Mouse (Mus musculus) MEL (cell line): Measurements from ENCODE around the gene Purb. TPM values are rescaled to one million over a fixed set of nuclear protein-coding genes. Genes with fewer than 3 reads are reported as not detected.
A peak's percentile ranks its signal among the peaks of the same experiment; 100 is the strongest.

Experiments used
- DNase-seq: peaks from one replicate; pipeline ENCODE4 v3.0.0; 2011; ENCODE audit warnings: low read depth, low spot score
- H3K27ac ChIP-seq: 2 replicates; pipeline ENCODE4 v1.5.1; 2012; ENCODE audit warnings: low read depth, mild to moderate bottlenecking, control low read depth, low read length, moderate library complexity; ENCODE audit not compliant: control insufficient read depth
- H3K27me3 ChIP-seq, 2 experiments: fragments of 150-350 bp in 1 of 2; sonication (generic) in 1 of 2; 2 replicates each; pipeline ENCODE4 v1.6.1; 2012; ENCODE audit warnings: low read length in 2 of 2, mild to moderate bottlenecking in 2 of 2, improper control_type of control experiment in 1 of 2, moderate library complexity in 1 of 2; ENCODE audit not compliant: insufficient read depth in 2 of 2, control insufficient read depth in 1 of 2
- H3K36me3 ChIP-seq, 2 experiments: 2 replicates each; pipeline ENCODE4 v1.6.1; 2012 to 2014; ENCODE audit warnings: low read length in 2 of 2, improper control_type of control experiment in 1 of 2, inconsistent platforms in 1 of 2, mild to moderate bottlenecking in 1 of 2; ENCODE audit not compliant: insufficient read depth in 2 of 2, control insufficient read depth in 1 of 2
- H3K4me1 ChIP-seq, 2 experiments: fragments of 150-350 bp in 1 of 2; sonication (generic) in 1 of 2; 2 replicates each; pipeline ENCODE4 v1.6.1; 2012; ENCODE audit warnings: low read length in 2 of 2, improper control_type of control experiment in 1 of 2, mild to moderate bottlenecking in 1 of 2; ENCODE audit not compliant: insufficient read depth in 2 of 2, control insufficient read depth in 1 of 2
- H3K4me3 ChIP-seq, 2 experiments: fragments of 150-350 bp in 1 of 2; sonication (generic) in 1 of 2; 2 replicates each; pipeline ENCODE4 v1.5.1; 2012; ENCODE audit warnings: low read depth in 2 of 2, low read length in 2 of 2, mild to moderate bottlenecking in 2 of 2, moderate library complexity in 2 of 2, control low read depth in 1 of 2, improper control_type of control experiment in 1 of 2; ENCODE audit not compliant: control insufficient read depth in 1 of 2, insufficient read depth in 1 of 2
- H3K79me2 ChIP-seq: 2 replicates; pipeline ENCODE4 v1.6.1; 2012; ENCODE audit warnings: mild to moderate bottlenecking, low read length, moderate library complexity; ENCODE audit not compliant: control insufficient read depth, poor library complexity, insufficient read depth
- H3K9ac ChIP-seq: 2 replicates; pipeline ENCODE4 v1.6.1; 2012; ENCODE audit warnings: low read depth, mild to moderate bottlenecking, control low read depth, low read length, moderate library complexity; ENCODE audit not compliant: control insufficient read depth, poor library complexity, severe bottlenecking
- H3K9me3 ChIP-seq: fragments of 150-350 bp; sonication (generic); replicated peaks from 2 replicates; pipeline ENCODE4 v1.6.1; 2012; ENCODE audit warnings: mild to moderate bottlenecking, low read length, improper control_type of control experiment, moderate library complexity; ENCODE audit not compliant: insufficient read depth
- BHLHE40 ChIP-seq: IDR thresholded peaks from 2 replicates; pipeline ENCODE4 v1.6.1; 2012; ENCODE audit warnings: low read depth, mild to moderate bottlenecking, inconsistent platforms, low read length, improper control_type of control experiment, borderline replicate concordance
- CHD1 ChIP-seq: IDR thresholded peaks from 2 replicates; pipeline ENCODE4 v1.6.1; 2012; ENCODE audit warnings: low read depth, mild to moderate bottlenecking, inconsistent platforms, low read length, improper control_type of control experiment
- CTCF ChIP-seq, 3 experiments: IDR thresholded peaks in 2 of 3; conservative IDR thresholded peaks in 1 of 3; 2 replicates each; pipeline ENCODE4 v1.5.1; 2011 to 2012; ENCODE audit warnings: low read length in 3 of 3, low read depth in 2 of 3, mild to moderate bottlenecking in 2 of 3, improper control_type of control experiment in 1 of 3, inconsistent platforms in 1 of 3, mixed read lengths in 1 of 3, moderate library complexity in 1 of 3; ENCODE audit not compliant: control insufficient read depth in 1 of 3, insufficient read depth in 1 of 3, poor library complexity in 1 of 3, severe bottlenecking in 1 of 3
- ELF1 ChIP-seq: IDR thresholded peaks from 2 replicates; pipeline ENCODE4 v1.6.1; 2014; ENCODE audit warnings: low read depth, mild to moderate bottlenecking, inconsistent platforms, low read length, improper control_type of control experiment, moderate library complexity
- EP300 ChIP-seq, 2 experiments: IDR thresholded peaks; 2 replicates each; pipeline ENCODE4 v1.6.1; 2011; ENCODE audit warnings: improper control_type of control experiment in 2 of 2, low read length in 2 of 2, low read depth in 1 of 2, mild to moderate bottlenecking in 1 of 2
- ETS1 ChIP-seq: IDR thresholded peaks from 2 replicates; pipeline ENCODE4 v1.6.1; 2012; ENCODE audit warnings: low read depth, mild to moderate bottlenecking, inconsistent platforms, low read length, improper control_type of control experiment, moderate library complexity
- GABPA ChIP-seq: IDR thresholded peaks from 2 replicates; pipeline ENCODE4 v1.6.1; 2012; ENCODE audit warnings: low read depth, mild to moderate bottlenecking, inconsistent platforms, low read length, improper control_type of control experiment, moderate library complexity
- HCFC1 ChIP-seq: IDR thresholded peaks from 2 replicates; pipeline ENCODE4 v1.6.1; 2012; ENCODE audit warnings: low read depth, mild to moderate bottlenecking, inconsistent platforms, low read length, improper control_type of control experiment, moderate library complexity
- KAT2A ChIP-seq: conservative IDR thresholded peaks from 2 replicates; pipeline ENCODE4 v1.6.1; 2012; ENCODE audit warnings: low read depth, low read length, improper control_type of control experiment, inconsistent platforms
- MAFK ChIP-seq: IDR thresholded peaks from 2 replicates; pipeline ENCODE4 v1.6.1; 2011; ENCODE audit warnings: low read depth, mild to moderate bottlenecking, low read length, improper control_type of control experiment, borderline replicate concordance
- MAX ChIP-seq: IDR thresholded peaks from 2 replicates; pipeline ENCODE4 v1.6.1; 2011; ENCODE audit warnings: low read length, improper control_type of control experiment
- MAZ ChIP-seq: IDR thresholded peaks from 2 replicates; pipeline ENCODE4 v1.6.1; 2012; ENCODE audit warnings: low read depth, mild to moderate bottlenecking, inconsistent platforms, low read length, improper control_type of control experiment
- MXI1 ChIP-seq: IDR thresholded peaks from 2 replicates; pipeline ENCODE4 v1.6.1; 2011; ENCODE audit warnings: mild to moderate bottlenecking, low read depth, low read length, improper control_type of control experiment
- MYC ChIP-seq: IDR thresholded peaks from 2 replicates; pipeline ENCODE4 v1.6.1; 2011; ENCODE audit warnings: low read depth, mild to moderate bottlenecking, low read length, improper control_type of control experiment, moderate library complexity
- POLR2AphosphoS5 ChIP-seq: IDR thresholded peaks from 2 replicates; pipeline ENCODE4 v1.6.1; 2012; ENCODE audit warnings: low read depth, borderline replicate concordance, mild to moderate bottlenecking, inconsistent platforms, low read length, moderate library complexity, mixed read lengths
- RAD21 ChIP-seq: IDR thresholded peaks from 2 replicates; pipeline ENCODE4 v1.6.1; 2011; ENCODE audit warnings: mild to moderate bottlenecking, low read depth, low read length, improper control_type of control experiment
- RCOR1 ChIP-seq: IDR thresholded peaks from 2 replicates; pipeline ENCODE4 v1.6.1; 2012; ENCODE audit warnings: low read depth, mild to moderate bottlenecking, inconsistent platforms, low read length, improper control_type of control experiment
- SIN3A ChIP-seq: IDR thresholded peaks from 2 replicates; pipeline ENCODE4 v1.6.1; 2012; ENCODE audit warnings: low read length, improper control_type of control experiment, inconsistent platforms
- SMC3 ChIP-seq: IDR thresholded peaks from 2 replicates; pipeline ENCODE4 v1.6.1; 2011; ENCODE audit warnings: low read depth, low read length, improper control_type of control experiment
- TBP ChIP-seq: IDR thresholded peaks from 2 replicates; pipeline ENCODE4 v1.8.0; 2011; ENCODE audit warnings: low read depth, low read length, improper control_type of control experiment
- UBTF ChIP-seq: IDR thresholded peaks from 2 replicates; pipeline ENCODE4 v1.6.1; 2012; ENCODE audit warnings: low read depth, mild to moderate bottlenecking, inconsistent platforms, low read length, improper control_type of control experiment, moderate library complexity, borderline replicate concordance; ENCODE audit not compliant: insufficient read depth
- USF1 ChIP-seq: IDR thresholded peaks from 2 replicates; pipeline ENCODE4 v1.6.1; 2014; ENCODE audit warnings: low read depth, mild to moderate bottlenecking, inconsistent platforms, low read length, improper control_type of control experiment, moderate library complexity
- ZC3H11A ChIP-seq: IDR thresholded peaks from 2 replicates; pipeline ENCODE4 v1.6.1; 2012; ENCODE audit warnings: low read depth, mild to moderate bottlenecking, inconsistent platforms, low read length, improper control_type of control experiment
- ZNF384 ChIP-seq: IDR thresholded peaks from 2 replicates; pipeline ENCODE4 v1.6.1; 2012; ENCODE audit warnings: low read depth, mild to moderate bottlenecking, inconsistent platforms, low read length, improper control_type of control experiment
- polyA plus RNA-seq, 2 experiments: library from polyadenylated mRNA; stranded (reverse) in 1 of 2; unstranded in 1 of 2; fragments of >175 nt in 1 of 2; fragments of >200 nt in 1 of 2; gene quantifications; 2 replicates each; pipeline versions ENCODE4 v1.2.1 to v1.2.4; 2012; ENCODE audit warnings: low replicate concordance in 2 of 2, low read depth in 1 of 2; ENCODE audit not compliant: insufficient read length in 2 of 2, insufficient read depth in 1 of 2, missing spikeins in 1 of 2
- total RNA-seq: library from RNA; depleted of rRNA; stranded (reverse); fragments of 300-350 nt; gene quantifications from 2 replicates; pipeline ENCODE4 v1.2.3, GENCODE M21; 2012

Purb gene
- total and polyA plus RNA-seq, 3 experiments = 23.1 to 33.9 (median 32.7) TPM

DNA sequence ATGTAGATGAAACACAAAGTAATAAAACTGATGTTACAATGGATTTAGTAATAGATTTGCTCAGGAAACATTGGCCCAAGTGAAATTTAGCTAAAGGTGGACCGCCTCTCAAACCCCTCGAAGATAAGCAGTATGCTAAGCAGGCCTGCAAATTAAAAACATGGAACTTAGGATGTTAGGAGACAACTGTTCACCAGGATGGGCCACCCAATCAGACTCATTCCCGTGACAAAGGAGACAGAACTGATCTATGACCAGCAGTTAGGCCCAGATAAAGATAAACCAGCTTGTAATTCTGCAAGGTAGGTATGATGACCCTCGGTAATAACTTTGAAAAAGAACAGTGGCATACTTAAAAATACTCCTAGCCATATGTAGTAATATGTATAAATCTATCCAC, 32.6 kb downstream of the Purb start:
- peak overlapping the region; percentile 76 for H3K27ac ChIP-seq
- peak; percentile 80 for DNase-seq
- H3K9ac ChIP-seq = peak overlapping the region; percentile 91
- H3K4me1 ChIP-seq = peaks cover 5 to 7% of the 10 kb centered on the region in 2 experiments; a peak in 2 of 4 replicates
- no peaks in the 10 kb centered on the region for H3K27me3 ChIP-seq
- no peaks in the 10 kb centered on the region for H3K9me3 ChIP-seq
- peak overlapping the region; percentile 78 to 91 for H3K4me3 ChIP-seq
- TF ChIP-seq ETS1 (0 out of 2 replicates have a peak, but pooled peaks have one; percentile 9), USF1 (no peak), POLR2AphosphoS5 (no peak), ZNF384 (peak; percentile 27; the same call in 1 of the 2 replicates), MAX (peak; percentile 5; the same call in 1 of the 2 replicates), UBTF (no peak), TBP (0 out of 2 replicates have a peak, but pooled peaks have one; percentile 42), SMC3 (no peak), KAT2A (no peak), EP300 (IDR thresholded peaks at IDR 0.05; ENCODE audit: low read depth in 1 of 2, low read length in 2 of 2) (peak in 1 of 2 experiments; percentile 9; a peak in 1 of 4 replicates), MYC (no peak), ZC3H11A (no peak), MAZ (no peak), HCFC1 (0 out of 2 replicates have a peak, but pooled peaks have one; percentile 9), MAFK (no peak), ELF1 (no peak; the same call in 1 of the 2 replicates), BHLHE40 (0 out of 2 replicates have a peak, but pooled peaks have one; percentile 39)
- TF ChIP-seq, all 39 proteins: peak for 7
- H3K79me2 ChIP-seq = peaks cover 2% of the 10 kb centered on the region
- H3K36me3 ChIP-seq = peaks cover 4 to 11% of the 10 kb centered on the region in 2 experiments

DNA sequence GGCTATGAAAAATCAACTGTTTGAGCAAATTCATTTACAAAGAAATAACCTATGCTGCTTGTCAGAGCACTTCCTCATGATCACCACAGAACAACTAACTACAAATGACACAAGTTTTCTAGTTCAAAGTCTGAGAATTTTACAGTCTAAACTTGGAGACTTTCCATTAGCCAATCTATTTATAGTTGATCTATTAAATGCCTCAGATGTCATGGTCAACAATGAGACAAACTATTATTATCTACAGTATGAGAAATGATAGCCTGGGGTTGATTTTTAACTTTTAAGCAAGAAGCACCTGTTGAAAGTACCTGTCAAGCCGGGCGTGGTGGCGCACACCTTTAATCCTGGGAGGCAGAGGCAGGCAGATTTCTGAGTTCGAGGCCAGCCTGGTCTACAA, 33.2 kb downstream of the Purb start:
- Histone ChIP-seq H3K4me3 (peak overlapping the region in 1 of 2 experiments; percentile 91; a peak in 1 of 4 replicates), H3K36me3 (peaks cover 4 to 11% of the 10 kb centered on the region in 2 experiments), H3K27ac (no peak overlapping the region)
- no peak for TF ChIP-seq USF1
- TF ChIP-seq SIN3A = no peak; the same call in 1 of the 2 replicates
- no peak for TF ChIP-seq MAX
- no peak for TF ChIP-seq HCFC1
- no peak for TF ChIP-seq ZNF384
- TF ChIP-seq CTCF (IDR thresholded peaks at IDR 0.05 in 2 of 3, conservative IDR thresholded peaks at IDR 0.05 in 1 of 3; ENCODE audit: control insufficient read depth in 1 of 3, insufficient read depth in 1 of 3, low read depth in 2 of 3, low read length in 3 of 3, poor library complexity in 1 of 3, severe bottlenecking in 1 of 3) = no peak
- no peak for TF ChIP-seq CHD1
- no peak for TF ChIP-seq EP300 (IDR thresholded peaks at IDR 0.05; ENCODE audit: low read depth in 1 of 2, low read length in 2 of 2)
- no peak for TF ChIP-seq RCOR1
- TF ChIP-seq ZC3H11A = no peak
- no peak for TF ChIP-seq GABPA
- TF ChIP-seq MXI1 = no peak
- TF ChIP-seq RAD21 = no peak
- TF ChIP-seq, all 39 proteins: peak for 0
- Histone ChIP-seq H3K9me3 (no peaks in the 10 kb centered on the region), H3K27me3 (no peaks in the 10 kb centered on the region), H3K9ac (0 out of 2 replicates have a peak overlapping the region, but pooled peaks have one; percentile 91), H3K79me2 (peaks cover 2% of the 10 kb centered on the region), H3K4me1 (peaks cover 5 to 7% of the 10 kb centered on the region in 2 experiments; a peak in 2 of 4 replicates)
- DNase-seq = no peak
